Mouse (Mus musculus) erythroblast, embryonic 14.5 days (primary cell): ENCODE data around the gene Nmur1.

Experiments
- GATA1 ChIP-seq: IDR thresholded peaks from 2 replicates; pipeline ENCODE4 v1.6.1; 2012; ENCODE audit warnings: low read length, inconsistent platforms, mixed read lengths
- TAL1 ChIP-seq: IDR thresholded peaks from 3 replicates; pipeline ENCODE4 v1.6.1; 2012; ENCODE audit warnings: low read length, inconsistent platforms, mixed read lengths

DNA sequence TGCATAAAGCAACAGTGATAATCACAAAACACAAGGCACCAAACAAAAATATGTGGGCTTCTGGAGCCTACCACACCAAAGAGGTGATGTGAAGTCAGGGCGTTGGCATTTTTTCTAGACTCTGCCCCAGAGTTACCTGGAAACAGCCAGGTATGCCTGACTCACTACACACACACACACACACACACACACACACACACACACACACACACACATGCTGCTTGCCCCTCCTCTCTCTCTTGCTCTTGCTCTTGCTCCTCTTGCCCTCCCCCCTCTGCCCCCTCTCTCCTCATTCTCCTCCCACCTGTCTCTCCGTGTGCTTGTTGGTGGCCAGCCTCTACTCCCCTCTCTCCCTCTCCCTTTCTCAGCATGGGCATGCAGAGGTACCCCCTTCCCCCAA lies 89.7 kb downstream of the Nmur1 start:
- TF ChIP-seq TAL1 (no peak), GATA1 (no peak)
